Mouse (Mus musculus): ENCODE data around the gene Fam221a. TPM values are rescaled to one million over a fixed set of nuclear protein-coding genes. Genes with fewer than 3 reads are reported as not detected.
"Not testable (repeated sequence)": the region's sequence is repeated elsewhere in the genome, so short reads cannot be mapped to it uniquely, and the experiment has no call there.

Gene Fam221a
- polyA plus RNA-seq, 1 experiment, result 0.10 TPM

GRCm38 (mm10) chr6:49360420-49360819, 7.1 kb upstream of the Fam221a start:
- Histone ChIP-seq H3K9me3 (ENCODE audit: control insufficient read depth, low read length) (no peaks in the 10 kb centered on the region), H3K36me3 (ENCODE audit: control insufficient read depth) (no peaks in the 10 kb centered on the region), H3K27me3 (ENCODE audit: control insufficient read depth) (no peaks in the 10 kb centered on the region), H3K4me3 (replicated peaks) (no peak overlapping the region), H3K4me1 (ENCODE audit: control insufficient read depth) (no peaks in the 10 kb centered on the region)
- no peak for TF ChIP-seq TAL1 (IDR thresholded peaks at IDR 0.05; ENCODE audit: low read length)

GRCm38 (mm10) chr6:49368212-49368611, 673 bp downstream of the Fam221a start:
- peaks cover 34% of the 10 kb centered on the region for H3K4me1 ChIP-seq (ENCODE audit: control insufficient read depth)
- H3K9me3 ChIP-seq (ENCODE audit: control insufficient read depth, low read length), result no peaks in the 10 kb centered on the region
- TF ChIP-seq TAL1 (IDR thresholded peaks at IDR 0.05; ENCODE audit: low read length), result no peak
- no peak for TF ChIP-seq GATA1 (IDR thresholded peaks at IDR 0.05; ENCODE audit: low read length)
- no peaks in the 10 kb centered on the region for H3K27me3 ChIP-seq (ENCODE audit: control insufficient read depth)
- no peaks in the 10 kb centered on the region; the same call in 1 of the 2 replicates for H3K36me3 ChIP-seq (ENCODE audit: control insufficient read depth)
- peak overlapping the region; percentile 75 for H3K4me3 ChIP-seq (replicated peaks)

- H3K9me3 ChIP-seq (ENCODE audit: control insufficient read depth, low read length), result no peaks in the 10 kb centered on the region
- peaks cover 32% of the 10 kb centered on the region for H3K4me1 ChIP-seq (ENCODE audit: control insufficient read depth)
- TF ChIP-seq GATA1 (IDR thresholded peaks at IDR 0.05; ENCODE audit: low read length), result no peak
- TF ChIP-seq TAL1 (IDR thresholded peaks at IDR 0.05; ENCODE audit: low read length), result peak; percentile 18; the same call in 1 of the 3 replicates
- H3K36me3 ChIP-seq (ENCODE audit: control insufficient read depth), result peaks cover 3% of the 10 kb centered on the region
- H3K4me3 ChIP-seq (replicated peaks), result no peak overlapping the region
- no peaks in the 10 kb centered on the region for H3K27me3 ChIP-seq (ENCODE audit: control insufficient read depth)
These were observed 5.2 kb downstream of the Fam221a start for GRCm38 (mm10) chr6:49372705-49373104.

GRCm38 (mm10) chr6:49373943-49374342, 6.4 kb downstream of the Fam221a start:
- no peaks in the 10 kb centered on the region for H3K27me3 ChIP-seq (ENCODE audit: control insufficient read depth)
- H3K36me3 ChIP-seq (ENCODE audit: control insufficient read depth), result peaks cover 6% of the 10 kb centered on the region
- TF ChIP-seq GATA1 (IDR thresholded peaks at IDR 0.05; ENCODE audit: low read length), result no peak
- H3K9me3 ChIP-seq (ENCODE audit: control insufficient read depth, low read length), result no peaks in the 10 kb centered on the region
- H3K4me3 ChIP-seq (replicated peaks), result no peak overlapping the region
- H3K4me1 ChIP-seq (ENCODE audit: control insufficient read depth), result peaks cover 26% of the 10 kb centered on the region

GRCm38 (mm10) chr6:49378328-49378727, 10.8 kb downstream of the Fam221a start:
- peaks cover 10% of the 10 kb centered on the region for H3K4me1 ChIP-seq (ENCODE audit: control insufficient read depth)

GRCm38 (mm10) chr6:49394276-49394675, 26.7 kb downstream of the Fam221a start:
- Histone ChIP-seq H3K36me3 (ENCODE audit: control insufficient read depth) (no peaks in the 10 kb centered on the region), H3K9me3 (ENCODE audit: control insufficient read depth, low read length) (no peaks in the 10 kb centered on the region), H3K27me3 (ENCODE audit: control insufficient read depth) (no peaks in the 10 kb centered on the region), H3K4me3 (replicated peaks) (no peak overlapping the region), H3K4me1 (ENCODE audit: control insufficient read depth) (no peaks in the 10 kb centered on the region)
- no peak for TF ChIP-seq GATA1 (IDR thresholded peaks at IDR 0.05; ENCODE audit: low read length)
- TF ChIP-seq TAL1 (IDR thresholded peaks at IDR 0.05; ENCODE audit: low read length), result no peak

More at GRCm38 (mm10) chr6:49378328-49378727, 10.8 kb downstream of the Fam221a start:
- H3K9me3 ChIP-seq (ENCODE audit: control insufficient read depth, low read length), result no peaks in the 10 kb centered on the region
- no peak overlapping the region for H3K4me3 ChIP-seq (replicated peaks)
- no peaks in the 10 kb centered on the region for H3K27me3 ChIP-seq (ENCODE audit: control insufficient read depth)
- TF ChIP-seq GATA1 (IDR thresholded peaks at IDR 0.05; ENCODE audit: low read length) (no peak), TAL1 (IDR thresholded peaks at IDR 0.05; ENCODE audit: low read length) (no peak)
- H3K36me3 ChIP-seq (ENCODE audit: control insufficient read depth), result peaks cover 24% of the 10 kb centered on the region

- TF ChIP-seq GATA1 (IDR thresholded peaks at IDR 0.05; ENCODE audit: low read length), result no peak
- TF ChIP-seq TAL1 (IDR thresholded peaks at IDR 0.05; ENCODE audit: low read length), result no peak
- Histone ChIP-seq H3K9me3 (ENCODE audit: control insufficient read depth, low read length) (no peaks in the 10 kb centered on the region), H3K4me1 (ENCODE audit: control insufficient read depth) (no peaks in the 10 kb centered on the region), H3K4me3 (replicated peaks) (no peak within 1 kb of the TSS), H3K27me3 (ENCODE audit: control insufficient read depth) (no peaks in the 10 kb centered on the region), H3K36me3 (ENCODE audit: control insufficient read depth) (no peaks in the 10 kb centered on the region)
These were observed 27.8 kb downstream of the Fam221a start, which contains the start of gene Stk31 for GRCm38 (mm10) chr6:49395316-49395715. Stk31 (plus strand) TSS chr6:49395604.

GRCm38 (mm10) chr6:49397466-49397865, 29.9 kb downstream of the Fam221a start:
- H3K27me3 ChIP-seq (ENCODE audit: control insufficient read depth), result no peaks in the 10 kb centered on the region
- TF ChIP-seq GATA1 (IDR thresholded peaks at IDR 0.05; ENCODE audit: low read length), result no peak
- TF ChIP-seq TAL1 (IDR thresholded peaks at IDR 0.05; ENCODE audit: low read length), result no peak
- H3K9me3 ChIP-seq (ENCODE audit: control insufficient read depth, low read length), result no peaks in the 10 kb centered on the region
- H3K36me3 ChIP-seq (ENCODE audit: control insufficient read depth), result no peaks in the 10 kb centered on the region
- H3K4me1 ChIP-seq (ENCODE audit: control insufficient read depth), result no peaks in the 10 kb centered on the region
- no peak overlapping the region for H3K4me3 ChIP-seq (replicated peaks)

GRCm38 (mm10) chr6:49398365-49398764, 30.8 kb downstream of the Fam221a start:
- Histone ChIP-seq H3K27me3 (ENCODE audit: control insufficient read depth) (no peaks in the 10 kb centered on the region), H3K4me3 (replicated peaks) (no peak overlapping the region), H3K36me3 (ENCODE audit: control insufficient read depth) (no peaks in the 10 kb centered on the region), H3K4me1 (ENCODE audit: control insufficient read depth) (no peaks in the 10 kb centered on the region), H3K9me3 (ENCODE audit: control insufficient read depth, low read length) (no peaks in the 10 kb centered on the region)
- TF ChIP-seq GATA1 (IDR thresholded peaks at IDR 0.05; ENCODE audit: low read length) (no peak), TAL1 (IDR thresholded peaks at IDR 0.05; ENCODE audit: low read length) (no peak)

- TF ChIP-seq GATA1 (IDR thresholded peaks at IDR 0.05; ENCODE audit: low read length), result no peak
- TF ChIP-seq TAL1 (IDR thresholded peaks at IDR 0.05; ENCODE audit: low read length), result no peak
These were observed 43.3 kb downstream of the Fam221a start for GRCm38 (mm10) chr6:49410830-49411229.

GRCm38 (mm10) chr6:49412967-49413366, 45.4 kb downstream of the Fam221a start:
- not testable (repeated sequence) for H3K36me3 ChIP-seq (ENCODE audit: control insufficient read depth); H3K27me3 ChIP-seq (ENCODE audit: control insufficient read depth); H3K4me3 ChIP-seq (replicated peaks); H3K9me3 ChIP-seq (ENCODE audit: control insufficient read depth, low read length); H3K4me1 ChIP-seq (ENCODE audit: control insufficient read depth)

More at GRCm38 (mm10) chr6:49410830-49411229, 43.3 kb downstream of the Fam221a start:
- Histone ChIP-seq H3K4me1 (ENCODE audit: control insufficient read depth) (no peaks in the 10 kb centered on the region), H3K9me3 (ENCODE audit: control insufficient read depth, low read length) (no peaks in the 10 kb centered on the region), H3K27me3 (ENCODE audit: control insufficient read depth) (no peaks in the 10 kb centered on the region), H3K4me3 (replicated peaks) (no peak overlapping the region), H3K36me3 (ENCODE audit: control insufficient read depth) (no peaks in the 10 kb centered on the region)

Data from erythroblast, embryonic 14.5 days (primary cell).